In genomic region chr6:72667021-72667420, GRCm38 (mm10) we compare ENCODE assay signal across 9 mouse cellular contexts. TPM values are rescaled to one million over a fixed set of nuclear protein-coding genes. Genes with fewer than 3 reads are reported as not detected.
A peak's percentile ranks its signal among the peaks of the same experiment; 100 is the strongest.
DNase-seq lines count a peak whose midpoint lies in the region; ATAC-seq and TF ChIP-seq lines count a peak whose summit lies in the region.
"Had no signal": no experiment of that assay in that cellular context is flagged by ENCODE, and none has a peak within 500 bp of the region (broad histone marks: within the 10 kb centered on the region; RNA-seq: fewer than 3 reads in every experiment).

No protein-coding gene starts in this region.

- no peak for ATAC-seq in heart, embryonic 12.5 days (ENCODE audit: insufficient number of reproducible peaks, low FRiP score)
- ATAC-seq in kidney, postnatal 0 days (replicated peaks; ENCODE audit: low FRiP score, low read depth) = no peak

- no peak overlapping the region for H3K9ac ChIP-seq in heart, embryonic 12.5 days
- no peak overlapping the region for H3K9ac ChIP-seq in kidney, postnatal 0 days (ENCODE audit: low read depth, low read length)
- H3K9ac ChIP-seq: liver, embryonic 13.5 days had no signal

- H3K4me1 ChIP-seq in heart, embryonic 12.5 days (replicated peaks) = peaks cover 54% of the 10 kb centered on the region
- peaks cover 10% of the 10 kb centered on the region; the same call in 1 of the 2 replicates for H3K4me1 ChIP-seq in kidney, postnatal 0 days (replicated peaks; ENCODE audit: insufficient read depth, low read length)

- peak; percentile 81 for TF ChIP-seq CTCF in kidney, postnatal 0 days (IDR thresholded peaks at IDR 0.05; ENCODE audit: low read depth)

- H3K9me3 ChIP-seq in heart, embryonic 12.5 days (replicated peaks) = no peaks in the 10 kb centered on the region
- H3K9me3 ChIP-seq in kidney, postnatal 0 days (replicated peaks; ENCODE audit: low read length) = no peaks in the 10 kb centered on the region
- H3K9me3 ChIP-seq: liver, embryonic 13.5 days had no signal

- H3K4me2 ChIP-seq in heart, embryonic 12.5 days = no peak overlapping the region
- no peak overlapping the region for H3K4me2 ChIP-seq in kidney, postnatal 0 days (ENCODE audit: low read length)
- H3K4me2 ChIP-seq: liver, embryonic 13.5 days had no signal

- DNase-seq in heart, adult 18-20 months = peak; percentile 71 to 91
- DNase-seq in urinary bladder, adult 18-20 months (ENCODE audit: low spot score in 2 of 2) = peak; percentile 58
- DNase-seq in urinary bladder, adult 2 months (ENCODE audit: low spot score) = no peak
- peak; percentile 63 for DNase-seq in embryo, embryonic 10.5 days (ENCODE audit: low spot score)
- peak; percentile 74 for DNase-seq in kidney, postnatal 0 days (ENCODE audit: low spot score)
- peak; percentile 88 for DNase-seq in lung, postnatal 36 days
- DNase-seq in urinary bladder, postnatal 25 days (ENCODE audit: low spot score) = peak; percentile 76
- DNase-seq: liver, embryonic 13.5 days had no signal

- no peaks in the 10 kb centered on the region for H3K27me3 ChIP-seq in heart, embryonic 12.5 days (replicated peaks)
- no peaks in the 10 kb centered on the region for H3K27me3 ChIP-seq in kidney, postnatal 0 days (ENCODE audit: insufficient read depth, low read length)
- H3K27me3 ChIP-seq: liver, embryonic 13.5 days had no signal

- H3K27ac ChIP-seq in heart, embryonic 12.5 days (ENCODE audit: poor library complexity, severe bottlenecking) = no peak overlapping the region
- no peak overlapping the region for H3K27ac ChIP-seq in kidney, postnatal 0 days
- H3K27ac ChIP-seq: liver, embryonic 13.5 days had no signal

- H3K36me3 ChIP-seq in heart, embryonic 12.5 days = no peaks in the 10 kb centered on the region
- no peaks in the 10 kb centered on the region for H3K36me3 ChIP-seq in kidney, postnatal 0 days (ENCODE audit: insufficient read depth, low read length)
- H3K36me3 ChIP-seq: liver, embryonic 13.5 days had no signal

- H3K4me3 ChIP-seq in heart, embryonic 12.5 days = no peak overlapping the region
- no peak overlapping the region for H3K4me3 ChIP-seq in kidney, postnatal 0 days (replicated peaks; ENCODE audit: low read depth, low read length)
- H3K4me3 ChIP-seq: liver, embryonic 13.5 days had no signal

- 70% methylated on average over 4 of the region's 4 CpGs for WGBS in heart, embryonic 12.5 days
- 48% methylated on average over 4 of the region's 4 CpGs for WGBS in kidney, postnatal 0 days

RNA-seq across cellular contexts. Expression of gene Tgoln1, which starts 50.2 kb away (rescaled TPM):
- total RNA-seq in heart, adult 18-20 months (2021) = 10 to 100 TPM; 61.4 to 72.6 TPM
- polyA plus RNA-seq in heart, embryonic 12.5 days (2016; fragmentation: Nextera tagmentation; extraction: Ambion mirVana) = 27.5 and 27.9 TPM in 2 replicates
- polyA plus RNA-seq in urinary bladder, adult 2 months (2012; rRNA removed) = 68.9 and 70.1 TPM in 2 replicates
- polyA plus RNA-seq in kidney, postnatal 0 days (2015; fragmentation: Nextera tagmentation; extraction: Ambion mirVana) = 42.3 and 44.2 TPM in 2 replicates
